Mouse (Mus musculus): ENCODE data around the gene Epha8. TPM values are rescaled to one million over a fixed set of nuclear protein-coding genes. Genes with fewer than 3 reads are reported as not detected.

Epha8 gene
- total and polyA plus RNA-seq, 3 experiments: 0.08 TPM; not detected in 2

DNA sequence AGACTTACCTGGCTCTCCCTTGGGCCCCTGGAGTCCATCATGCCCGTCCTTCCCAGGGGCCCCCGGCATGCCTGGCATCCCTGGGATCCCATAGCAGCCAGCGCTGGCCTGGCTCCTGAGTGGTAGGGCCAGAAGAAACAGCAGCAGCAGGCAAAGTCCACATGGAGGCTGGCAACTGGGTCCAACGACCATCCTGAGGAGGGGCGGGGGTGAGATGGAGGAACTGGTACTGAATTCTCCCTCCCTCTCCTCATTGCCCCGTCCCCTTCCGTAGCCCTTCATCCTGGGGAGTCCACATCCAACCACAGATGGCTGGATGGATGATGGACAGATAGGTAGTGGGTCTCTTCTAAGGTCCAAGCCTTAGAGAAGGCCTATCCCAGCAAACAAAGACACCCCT is 64.2 kb downstream of the Epha8 start:
- H3K4me3 ChIP-seq: no peak overlapping the region
- H3K27ac ChIP-seq: peak overlapping the region; percentile 20; the same call in 1 of the 2 replicates
- 43% methylated on average over 7 of the region's 7 CpGs for WGBS

DNA sequence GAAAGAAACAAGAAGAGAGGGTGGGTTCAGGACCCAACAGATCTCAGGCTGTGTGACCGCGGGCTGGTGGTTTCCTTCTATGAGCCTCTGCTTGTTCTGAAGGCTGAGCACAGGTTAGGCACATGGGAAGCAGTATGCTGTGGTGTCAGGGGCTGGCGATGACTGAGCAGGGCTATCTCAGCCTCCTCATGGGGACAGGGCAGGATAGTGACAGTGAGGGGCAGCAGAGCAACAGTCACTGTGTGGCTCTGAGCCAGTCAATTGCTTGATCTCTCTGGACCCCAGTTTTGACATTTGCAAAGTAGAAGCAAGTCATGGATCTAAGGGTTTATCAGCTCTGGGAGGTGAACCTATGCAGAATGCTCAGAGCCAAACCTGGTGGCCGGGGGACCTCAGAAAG is 65.5 kb downstream of the Epha8 start:
- 74% methylated on average over 4 of the region's 4 CpGs for WGBS
- no peak overlapping the region for H3K27ac ChIP-seq

More for the DNA sequence above, 64.2 kb downstream of the Epha8 start:
- H3K79me2 ChIP-seq (replicated peaks; ENCODE audit: control insufficient read depth, insufficient read depth, low read length): no peaks in the 10 kb centered on the region
- peaks cover 1% of the 10 kb centered on the region; the same call in 1 of the 2 replicates for H3K27me3 ChIP-seq (ENCODE audit: control insufficient read depth, insufficient read depth, low read length)
- no peaks in the 10 kb centered on the region for H3K36me3 ChIP-seq (ENCODE audit: control insufficient read depth, insufficient read depth, low read length)
- peak in 1 of 2 experiments; percentile 18 for DNase-seq
- peak overlapping the region; percentile 42; the same call in 1 of the 2 replicates for H3K9ac ChIP-seq (ENCODE audit: low read depth, low read length)
- H3K4me1 ChIP-seq (ENCODE audit: control insufficient read depth, insufficient read depth, low read length): no peaks in the 10 kb centered on the region
- TF ChIP-seq CTCF (IDR thresholded peaks at IDR 0.05): no peak
- no peak for TF ChIP-seq EP300 (IDR thresholded peaks at IDR 0.05; ENCODE audit: insufficient read depth, low read depth, low read length)
- no peak for TF ChIP-seq POLR2A (IDR thresholded peaks at IDR 0.05; ENCODE audit: insufficient read depth, low read depth, low read length)
- intact Hi-C loops (cut with DNase I): no loop called here

GRCm38 (mm10) chr4:136889981-136890380 is 66.6 kb downstream of the Epha8 start:
- Histone ChIP-seq H3K4me3 (no peak overlapping the region), H3K79me2 (replicated peaks; ENCODE audit: control insufficient read depth, insufficient read depth, low read length) (no peaks in the 10 kb centered on the region), H3K9ac (ENCODE audit: low read depth, low read length) (no peak overlapping the region; the same call in 1 of the 2 replicates), H3K27me3 (ENCODE audit: control insufficient read depth, insufficient read depth, low read length) (0 out of 2 replicates have a peak, but pooled peaks cover 1% of the 10 kb centered on the region), H3K4me1 (ENCODE audit: control insufficient read depth, insufficient read depth, low read length) (no peaks in the 10 kb centered on the region), H3K36me3 (ENCODE audit: control insufficient read depth, insufficient read depth, low read length) (no peaks in the 10 kb centered on the region), H3K27ac (no peak overlapping the region; the same call in 1 of the 2 replicates)
- intact Hi-C loops (cut with DNase I): no loop called here
- 78% methylated on average over 15 of the region's 15 CpGs for WGBS
- no peak for DNase-seq
- TF ChIP-seq POLR2A (IDR thresholded peaks at IDR 0.05; ENCODE audit: insufficient read depth, low read depth, low read length) (no peak), CTCF (IDR thresholded peaks at IDR 0.05) (no peak), EP300 (IDR thresholded peaks at IDR 0.05; ENCODE audit: insufficient read depth, low read depth, low read length) (no peak)

More for the DNA sequence above, 65.5 kb downstream of the Epha8 start:
- H3K79me2 ChIP-seq (replicated peaks; ENCODE audit: control insufficient read depth, insufficient read depth, low read length): no peaks in the 10 kb centered on the region
- DNase-seq: no peak
- H3K4me1 ChIP-seq (ENCODE audit: control insufficient read depth, insufficient read depth, low read length): no peaks in the 10 kb centered on the region
- peaks cover 1% of the 10 kb centered on the region; the same call in 1 of the 2 replicates for H3K27me3 ChIP-seq (ENCODE audit: control insufficient read depth, insufficient read depth, low read length)
- TF ChIP-seq POLR2A (IDR thresholded peaks at IDR 0.05; ENCODE audit: insufficient read depth, low read depth, low read length) (no peak), EP300 (IDR thresholded peaks at IDR 0.05; ENCODE audit: insufficient read depth, low read depth, low read length) (no peak), CTCF (IDR thresholded peaks at IDR 0.05) (no peak)
- H3K4me3 ChIP-seq: no peak overlapping the region
- intact Hi-C loops (cut with DNase I): no loop called here
- no peak overlapping the region for H3K9ac ChIP-seq (ENCODE audit: low read depth, low read length)
- H3K36me3 ChIP-seq (ENCODE audit: control insufficient read depth, insufficient read depth, low read length): no peaks in the 10 kb centered on the region

DNA sequence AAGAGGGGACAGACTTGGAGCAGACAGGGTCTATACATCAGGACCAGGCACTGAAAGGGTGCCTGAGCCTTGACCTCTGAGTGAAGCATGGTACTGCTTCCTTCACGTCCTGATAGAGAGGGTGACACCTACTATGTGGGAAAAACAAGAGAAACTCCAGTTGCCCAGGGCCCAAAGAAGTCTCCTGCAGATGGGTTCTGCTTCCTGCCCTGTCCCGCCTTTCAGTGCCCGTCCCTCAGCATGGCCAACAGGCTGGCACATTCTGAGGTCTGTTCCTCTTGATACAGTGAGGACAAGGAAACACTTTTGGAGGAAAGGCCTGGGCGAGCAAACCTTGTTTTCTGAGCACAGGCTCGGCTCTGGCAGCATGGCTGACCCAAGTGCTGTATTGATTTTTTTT is 68.9 kb downstream of the Epha8 start:
- intact Hi-C loops (cut with DNase I): no loop called here
- Histone ChIP-seq H3K27ac (no peak overlapping the region), H3K27me3 (ENCODE audit: control insufficient read depth, insufficient read depth, low read length) (0 out of 2 replicates have a peak, but pooled peaks cover 1% of the 10 kb centered on the region), H3K36me3 (ENCODE audit: control insufficient read depth, insufficient read depth, low read length) (no peaks in the 10 kb centered on the region), H3K79me2 (replicated peaks; ENCODE audit: control insufficient read depth, insufficient read depth, low read length) (no peaks in the 10 kb centered on the region), H3K4me1 (ENCODE audit: control insufficient read depth, insufficient read depth, low read length) (no peaks in the 10 kb centered on the region), H3K9ac (ENCODE audit: low read depth, low read length) (no peak overlapping the region), H3K4me3 (no peak overlapping the region)
- peak; percentile 21 to 22 for DNase-seq
- no peak for TF ChIP-seq CTCF (IDR thresholded peaks at IDR 0.05)
- TF ChIP-seq POLR2A (IDR thresholded peaks at IDR 0.05; ENCODE audit: insufficient read depth, low read depth, low read length): no peak; the same call in 1 of the 2 replicates
- TF ChIP-seq EP300 (IDR thresholded peaks at IDR 0.05; ENCODE audit: insufficient read depth, low read depth, low read length): no peak
- 55% methylated on average over 5 of the region's 5 CpGs for WGBS

DNA sequence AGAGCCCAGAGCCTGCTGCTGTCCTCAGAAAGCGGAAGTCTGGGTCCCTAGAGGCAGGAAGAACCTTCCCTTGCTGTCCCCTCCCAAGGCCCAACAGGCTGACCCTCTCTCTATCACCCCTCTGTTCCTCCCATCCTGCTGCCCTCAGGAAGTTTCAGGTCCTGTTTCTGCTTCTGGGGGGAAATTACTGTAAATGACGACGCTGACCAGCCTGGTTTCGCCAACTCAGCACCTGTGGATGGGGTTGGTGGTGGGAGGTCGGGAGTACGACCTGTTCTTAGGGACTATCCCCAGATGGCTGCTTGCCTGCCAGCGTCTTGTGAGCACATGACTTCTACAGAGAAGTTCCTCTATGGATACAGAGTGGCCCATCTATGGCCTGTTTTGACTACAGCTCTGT is 70.5 kb downstream of the Epha8 start, which contains the start of gene C1qb:
Gene C1qb, minus strand, starts transcription at position 87 of the 400 bp plus-strand sequence.
- intact Hi-C loops (cut with DNase I): no loop called here
- no peaks in the 10 kb centered on the region for H3K79me2 ChIP-seq (replicated peaks; ENCODE audit: control insufficient read depth, insufficient read depth, low read length)
- 41% methylated on average over 7 of the region's 7 CpGs for WGBS
- TF ChIP-seq CTCF (IDR thresholded peaks at IDR 0.05) (no peak), POLR2A (IDR thresholded peaks at IDR 0.05; ENCODE audit: insufficient read depth, low read depth, low read length) (peak; percentile 52), EP300 (IDR thresholded peaks at IDR 0.05; ENCODE audit: insufficient read depth, low read depth, low read length) (peak; percentile 80; the same call in 1 of the 2 replicates)
- no peak within 1 kb of the TSS for H3K4me3 ChIP-seq
- H3K36me3 ChIP-seq (ENCODE audit: control insufficient read depth, insufficient read depth, low read length): no peaks in the 10 kb centered on the region
- no peak within 1 kb of the TSS; the same call in 1 of the 2 replicates for H3K27ac ChIP-seq
- peak; percentile 25 to 60 for DNase-seq
- H3K4me1 ChIP-seq (ENCODE audit: control insufficient read depth, insufficient read depth, low read length): no peaks in the 10 kb centered on the region
- 0 out of 2 replicates have a peak, but pooled peaks cover 1% of the 10 kb centered on the region for H3K27me3 ChIP-seq (ENCODE audit: control insufficient read depth, insufficient read depth, low read length)
- H3K9ac ChIP-seq (ENCODE audit: low read depth, low read length): no peak within 1 kb of the TSS

Other genes starting within 250 kb of the Epha8 start
- gene Ephb2, start 120.8 kb downstream of the Epha8 start, total RNA-seq (2021): under 1 TPM; 0.73 to 0.77 TPM
- gene Ephb2, start 120.8 kb downstream of the Epha8 start, polyA plus RNA-seq (2012; rRNA removed): 0.96 and 1.2 TPM in 2 replicates
- gene C1qb, start 70.6 kb downstream of the Epha8 start, total RNA-seq (2021): 10 to 100 TPM; 52.8 to 54.8 TPM
- 70.8 and 74.0 TPM in 2 replicates for gene C1qb, start 70.6 kb downstream of the Epha8 start, polyA plus RNA-seq (2012; rRNA removed)
- gene C1qc, start 63.8 kb downstream of the Epha8 start, total RNA-seq (2021): 10 to 100 TPM; 39.6 to 41.5 TPM
- gene C1qc, start 63.8 kb downstream of the Epha8 start, polyA plus RNA-seq (2012; rRNA removed): 57.0 and 63.2 TPM in 2 replicates
- 10 to 100 TPM; 49.3 to 51.0 TPM for gene C1qa, start 58.0 kb downstream of the Epha8 start, total RNA-seq (2021)
- 46.8 and 50.2 TPM in 2 replicates for gene C1qa, start 58.0 kb downstream of the Epha8 start, polyA plus RNA-seq (2012; rRNA removed)
- gene Zbtb40, start 92.0 kb upstream of the Epha8 start, total RNA-seq (2021): 1 to 10 TPM; 7.3 to 8.0 TPM
- gene Zbtb40, start 92.0 kb upstream of the Epha8 start, polyA plus RNA-seq (2012; rRNA removed): 5.6 and 9.3 TPM in 2 replicates

All from heart, adult 2 months (tissue).